Mouse (Mus musculus) MEL (cell line): Measurements from ENCODE around the gene Unc79.

Experiments used
- CTCF ChIP-seq, 3 experiments: IDR thresholded peaks in 2 of 3; conservative IDR thresholded peaks in 1 of 3; 2 replicates each; pipeline ENCODE4 v1.5.1; 2011 to 2012; ENCODE audit warnings: low read length in 3 of 3, low read depth in 2 of 3, mild to moderate bottlenecking in 2 of 3, improper control_type of control experiment in 1 of 3, inconsistent platforms in 1 of 3, mixed read lengths in 1 of 3, moderate library complexity in 1 of 3; ENCODE audit not compliant: control insufficient read depth in 1 of 3, insufficient read depth in 1 of 3, poor library complexity in 1 of 3, severe bottlenecking in 1 of 3
- MAX ChIP-seq: IDR thresholded peaks from 2 replicates; pipeline ENCODE4 v1.6.1; 2011; ENCODE audit warnings: low read length, improper control_type of control experiment

DNA sequence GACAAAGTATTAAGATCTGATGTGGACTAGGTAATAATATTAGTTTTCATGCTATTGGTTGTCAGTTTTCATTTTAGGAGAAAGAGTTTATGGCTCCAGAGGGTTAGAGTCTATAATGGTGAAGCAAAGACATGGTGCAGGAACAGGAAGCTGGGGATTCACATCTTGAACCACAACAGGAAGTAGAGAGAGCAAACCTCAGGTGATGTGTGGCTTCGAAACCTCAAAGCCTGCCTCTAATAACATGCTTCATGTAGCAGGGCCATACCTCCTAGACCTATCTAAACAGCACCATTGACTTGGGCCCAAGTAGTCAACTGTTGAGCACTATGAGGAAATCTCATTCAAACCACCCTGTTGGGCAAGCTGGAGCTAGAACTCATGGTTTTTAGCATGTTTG is 3.1 kb upstream of the Unc79 start:
- TF ChIP-seq MAX (no peak), CTCF (IDR thresholded peaks at IDR 0.05 in 2 of 3, conservative IDR thresholded peaks at IDR 0.05 in 1 of 3; ENCODE audit: control insufficient read depth in 1 of 3, insufficient read depth in 1 of 3, low read depth in 2 of 3, low read length in 3 of 3, poor library complexity in 1 of 3, severe bottlenecking in 1 of 3) (no peak)
